Mouse (Mus musculus): ENCODE results near the gene Tbxas1. TPM values are rescaled to one million over a fixed set of nuclear protein-coding genes. Genes with fewer than 3 reads are reported as not detected.

Gene Tbxas1
- total RNA-seq, 2 experiments from 2014 or later = 2.4 to 3.3 TPM

GRCm38 (mm10) chr6:38992016-38992415 lies 116.8 kb downstream of the Tbxas1 start:
- no peak for DNase-seq (ENCODE audit: low spot score in 2 of 2)

GRCm38 (mm10) chr6:38995774-38996173 lies 120.6 kb downstream of the Tbxas1 start:
- no peak for DNase-seq (ENCODE audit: low spot score in 2 of 2)

- no peak for DNase-seq (ENCODE audit: low spot score in 2 of 2)
Observed at GRCm38 (mm10) chr6:38997838-38998237, 122.6 kb downstream of the Tbxas1 start.

- no peak for DNase-seq (ENCODE audit: low spot score in 2 of 2)
Observed at GRCm38 (mm10) chr6:39003126-39003525, 127.9 kb downstream of the Tbxas1 start.

- no peak for DNase-seq (ENCODE audit: low spot score in 2 of 2)
Observed at GRCm38 (mm10) chr6:39004003-39004473, 128.8 kb downstream of the Tbxas1 start.

- DNase-seq (ENCODE audit: low spot score in 2 of 2) = no peak
Observed at GRCm38 (mm10) chr6:39005267-39005944, 130.2 kb downstream of the Tbxas1 start.

GRCm38 (mm10) chr6:39005945-39006572 lies 130.9 kb downstream of the Tbxas1 start:
- DNase-seq (ENCODE audit: low spot score in 2 of 2) = no peak

- no peak for DNase-seq (ENCODE audit: low spot score in 2 of 2)
Observed at GRCm38 (mm10) chr6:39007223-39007622, 132.0 kb downstream of the Tbxas1 start.

GRCm38 (mm10) chr6:39008116-39008515 lies 132.9 kb downstream of the Tbxas1 start:
- no peak for DNase-seq (ENCODE audit: low spot score in 2 of 2)

GRCm38 (mm10) chr6:39013034-39013832 lies 138.0 kb downstream of the Tbxas1 start:
- no peak for DNase-seq (ENCODE audit: low spot score in 2 of 2)

- no peak for DNase-seq (ENCODE audit: low spot score in 2 of 2)
Observed at GRCm38 (mm10) chr6:39017942-39018341, 142.7 kb downstream of the Tbxas1 start.

GRCm38 (mm10) chr6:39018805-39019204 lies 143.6 kb downstream of the Tbxas1 start:
- no peak for DNase-seq (ENCODE audit: low spot score in 2 of 2)

- DNase-seq (ENCODE audit: low spot score in 2 of 2) = no peak
Observed at GRCm38 (mm10) chr6:39019219-39019618, 144.0 kb downstream of the Tbxas1 start.

- DNase-seq (ENCODE audit: low spot score in 2 of 2) = no peak
Observed at GRCm38 (mm10) chr6:39021909-39022308, 146.7 kb downstream of the Tbxas1 start.

GRCm38 (mm10) chr6:39022461-39023181 lies 147.4 kb downstream of the Tbxas1 start:
- no peak for DNase-seq (ENCODE audit: low spot score in 2 of 2)

- no peak for DNase-seq (ENCODE audit: low spot score in 2 of 2)
Observed at GRCm38 (mm10) chr6:39024631-39025030, 149.4 kb downstream of the Tbxas1 start.

- DNase-seq (ENCODE audit: low spot score in 2 of 2) = no peak
Observed at GRCm38 (mm10) chr6:39025038-39025437, 149.8 kb downstream of the Tbxas1 start.

GRCm38 (mm10) chr6:39030714-39031113 lies 155.5 kb downstream of the Tbxas1 start:
- DNase-seq (ENCODE audit: low spot score in 2 of 2) = no peak

GRCm38 (mm10) chr6:39033676-39034075 lies 158.5 kb downstream of the Tbxas1 start:
- no peak for DNase-seq (ENCODE audit: low spot score in 2 of 2)

- no peak for DNase-seq (ENCODE audit: low spot score in 2 of 2)
Observed at GRCm38 (mm10) chr6:39035039-39035438, 159.8 kb downstream of the Tbxas1 start.

- no peak for DNase-seq (ENCODE audit: low spot score in 2 of 2)
Observed at GRCm38 (mm10) chr6:39036204-39036603, 161.0 kb downstream of the Tbxas1 start.
